Mouse (Mus musculus): Measurements from ENCODE around the gene Olfr1537. TPM values are rescaled to one million over a fixed set of nuclear protein-coding genes. Genes with fewer than 3 reads are reported as not detected.

The Olfr1537 gene
- polyA plus RNA-seq (2015; fragmentation: Nextera tagmentation; extraction: Ambion mirVana): not detected in 2 replicates

DNA sequence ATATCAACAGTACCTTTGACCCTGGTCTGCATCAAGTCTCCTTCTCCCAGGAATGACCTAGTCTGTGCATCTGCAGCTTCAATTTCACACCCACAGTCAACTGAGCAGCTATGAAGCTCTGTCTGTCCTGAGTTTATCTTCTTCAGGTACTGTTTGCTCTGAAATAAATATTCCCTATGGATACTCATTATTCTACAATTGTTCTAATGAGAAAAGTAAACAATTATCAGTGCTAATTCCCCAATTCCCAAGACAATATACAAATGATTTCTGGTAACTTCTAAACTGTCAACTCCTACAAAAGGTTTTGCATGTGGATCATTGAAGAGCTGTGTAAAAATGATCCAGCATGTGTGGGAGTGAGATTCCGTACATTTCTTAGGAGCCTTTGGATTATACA lies at the start of gene Olfr1537:
Gene Olfr1537 (minus strand): TSS at position 101 of the 400 bp plus-strand sequence.

DNA sequence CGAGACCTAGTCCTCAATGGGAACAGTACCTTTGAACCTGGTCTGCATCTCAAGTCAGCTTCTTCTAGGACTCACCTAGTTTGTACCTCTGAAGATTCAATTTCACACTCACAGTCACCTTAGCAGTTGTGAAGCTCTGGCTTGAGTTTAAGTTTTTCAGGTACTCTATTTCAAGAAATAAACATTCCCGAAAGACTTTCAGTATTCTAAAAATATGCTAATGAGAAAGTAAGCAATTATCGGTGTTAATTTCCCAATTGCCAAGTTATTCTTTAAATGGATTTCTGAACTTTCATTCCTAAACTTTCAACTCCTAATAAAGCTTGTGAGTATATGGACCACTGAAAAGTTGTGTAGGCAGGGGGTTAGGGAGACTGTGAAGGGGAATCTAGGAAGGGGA lies 26.9 kb upstream of the Olfr1537 start, which contains the start of gene Olfr945:
Gene Olfr945 (minus strand): TSS at position 101 of the 400 bp plus-strand sequence.

GRCm38 (mm10) chr9:39201620-39202019 lies 48.2 kb downstream of the Olfr1537 start, which contains the start of gene Olfr944:
Olfr944 (plus strand) TSS chr9:39201920.

Other genes starting within 250 kb of the Olfr1537 start
- not detected in 2 replicates for gene Olfr146, start 226.6 kb downstream of the Olfr1537 start, polyA plus RNA-seq (2015; fragmentation: Nextera tagmentation; extraction: Ambion mirVana)
- gene Olfr937, start 185.0 kb downstream of the Olfr1537 start, polyA plus RNA-seq (2015; fragmentation: Nextera tagmentation; extraction: Ambion mirVana): not detected in 2 replicates
- not detected in 2 replicates for gene Olfr938, start 171.1 kb downstream of the Olfr1537 start, polyA plus RNA-seq (2015; fragmentation: Nextera tagmentation; extraction: Ambion mirVana)
- gene Olfr27, start 121.9 kb downstream of the Olfr1537 start, polyA plus RNA-seq (2015; fragmentation: Nextera tagmentation; extraction: Ambion mirVana): not detected in 2 replicates
- gene Olfr943, start 83.7 kb downstream of the Olfr1537 start, polyA plus RNA-seq (2015; fragmentation: Nextera tagmentation; extraction: Ambion mirVana): not detected in 2 replicates
- not detected in 2 replicates for gene Olfr944, start 48.1 kb downstream of the Olfr1537 start, polyA plus RNA-seq (2015; fragmentation: Nextera tagmentation; extraction: Ambion mirVana)
- not detected in 2 replicates for gene Olfr945, start 26.8 kb upstream of the Olfr1537 start, polyA plus RNA-seq (2015; fragmentation: Nextera tagmentation; extraction: Ambion mirVana)
- gene Olfr948, start 76.1 kb upstream of the Olfr1537 start, polyA plus RNA-seq (2015; fragmentation: Nextera tagmentation; extraction: Ambion mirVana): not detected in 2 replicates
- gene Olfr951, start 137.4 kb upstream of the Olfr1537 start, polyA plus RNA-seq (2015; fragmentation: Nextera tagmentation; extraction: Ambion mirVana): not detected in 2 replicates
- gene Olfr952, start 177.2 kb upstream of the Olfr1537 start, polyA plus RNA-seq (2015; fragmentation: Nextera tagmentation; extraction: Ambion mirVana): not detected in 2 replicates
- gene Olfr954, start 206.7 kb upstream of the Olfr1537 start, polyA plus RNA-seq (2015; fragmentation: Nextera tagmentation; extraction: Ambion mirVana): not detected in 2 replicates
- not detected in 2 replicates for gene Olfr955, start 221.9 kb upstream of the Olfr1537 start, polyA plus RNA-seq (2015; fragmentation: Nextera tagmentation; extraction: Ambion mirVana)
- not detected in 2 replicates for gene Olfr44, start 244.0 kb upstream of the Olfr1537 start, polyA plus RNA-seq (2015; fragmentation: Nextera tagmentation; extraction: Ambion mirVana)

All from adrenal gland, postnatal 0 days (tissue).